In genomic region chr13:11563224-11564024, GRCm38 (mm10) we compare ENCODE assay signal across 9 mouse cellular contexts.
A peak's percentile ranks its signal among the peaks of the same experiment; 100 is the strongest.
DNase-seq lines count a peak whose midpoint lies in the region; ATAC-seq and TF ChIP-seq lines count a peak whose summit lies in the region.
"Had no signal": no experiment of that assay in that cellular context is flagged by ENCODE, and none has a peak within 500 bp of the region (broad histone marks: within the 10 kb centered on the region; RNA-seq: fewer than 3 reads in every experiment).

No protein-coding gene starts in this region.

- WGBS in forebrain, postnatal 0 days = 14% methylated on average over 1 of the region's 1 CpGs
- 9% methylated on average over 1 of the region's 1 CpGs for WGBS in intestine, embryonic 15.5 days
- WGBS in midbrain, embryonic 11.5 days = 36% methylated on average over 1 of the region's 1 CpGs
- 9% methylated on average over 1 of the region's 1 CpGs for WGBS in stomach, embryonic 14.5 days

- TF ChIP-seq CTCF in forebrain, postnatal 0 days (IDR thresholded peaks at IDR 0.05; ENCODE audit: low read depth) = peak; percentile 82

- no peak overlapping the region for H3K9ac ChIP-seq in forebrain, postnatal 0 days
- no peak overlapping the region for H3K9ac ChIP-seq in intestine, embryonic 15.5 days
- H3K9ac ChIP-seq in midbrain, embryonic 11.5 days (ENCODE audit: low read length) = no peak overlapping the region
- H3K9ac ChIP-seq in stomach, embryonic 14.5 days (replicated peaks; ENCODE audit: low read depth, low read length) = no peak overlapping the region

- H3K4me2 ChIP-seq in forebrain, postnatal 0 days (ENCODE audit: low read depth) = no peak overlapping the region
- H3K4me2 ChIP-seq in intestine, embryonic 15.5 days (replicated peaks) = no peak overlapping the region
- no peak overlapping the region for H3K4me2 ChIP-seq in midbrain, embryonic 11.5 days
- H3K4me2 ChIP-seq in stomach, embryonic 14.5 days (replicated peaks; ENCODE audit: low read depth, low read length) = no peak overlapping the region

- H3K36me3 ChIP-seq in forebrain, postnatal 0 days (ENCODE audit: insufficient read depth) = no peaks in the 10 kb centered on the region
- H3K36me3 ChIP-seq in intestine, embryonic 15.5 days = no peaks in the 10 kb centered on the region
- H3K36me3 ChIP-seq in midbrain, embryonic 11.5 days (ENCODE audit: control insufficient read depth, insufficient read depth, low read length) = no peaks in the 10 kb centered on the region
- H3K36me3 ChIP-seq in stomach, embryonic 14.5 days (ENCODE audit: control insufficient read depth, insufficient read depth, low read length) = no peaks in the 10 kb centered on the region

- ATAC-seq in forebrain, postnatal 0 days = peak; percentile 91
- ATAC-seq in intestine, embryonic 15.5 days = peak; percentile 81
- peak; percentile 86 for ATAC-seq in midbrain, embryonic 11.5 days (ENCODE audit: low FRiP score)
- ATAC-seq in stomach, embryonic 14.5 days (ENCODE audit: insufficient number of reproducible peaks, insufficient read depth, low FRiP score, low read depth) = peak; percentile 57; the same call in 1 of the 2 replicates

- DNase-seq in NIH3T3 (ENCODE audit: low read depth) = peak; percentile 55
- peak; percentile 16 for DNase-seq in cerebellum, adult 11 months
- DNase-seq in forebrain, postnatal 0 days = peak; percentile 89
- DNase-seq in left cerebral cortex, adult 9 months (ENCODE audit: low spot score in 2 of 2) = peak; percentile 15 to 77
- peak; percentile 88 for DNase-seq in midbrain, embryonic 11.5 days (ENCODE audit: low spot score, missing footprints)
- DNase-seq in T-cell, adult 2 months (ENCODE audit: low spot score) = no peak

- H3K9me3 ChIP-seq in forebrain, postnatal 0 days (ENCODE audit: low read length) = no peaks in the 10 kb centered on the region
- no peaks in the 10 kb centered on the region for H3K9me3 ChIP-seq in intestine, embryonic 15.5 days
- H3K9me3 ChIP-seq in midbrain, embryonic 11.5 days (ENCODE audit: control insufficient read depth, low read length) = no peaks in the 10 kb centered on the region
- H3K9me3 ChIP-seq in stomach, embryonic 14.5 days (ENCODE audit: control insufficient read depth, low read depth, low read length) = no peaks in the 10 kb centered on the region

- H3K27ac ChIP-seq in forebrain, postnatal 0 days (ENCODE audit: low read depth, low read length) = no peak overlapping the region
- no peak overlapping the region for H3K27ac ChIP-seq in intestine, embryonic 15.5 days
- H3K27ac ChIP-seq in midbrain, embryonic 11.5 days (ENCODE audit: low read depth, low read length) = no peak overlapping the region
- no peak overlapping the region for H3K27ac ChIP-seq in stomach, embryonic 14.5 days (ENCODE audit: low read length)

- H3K4me3 ChIP-seq in forebrain, postnatal 0 days (ENCODE audit: low read depth, low read length) = no peak overlapping the region
- H3K4me3 ChIP-seq in intestine, embryonic 15.5 days (replicated peaks) = no peak overlapping the region
- no peak overlapping the region for H3K4me3 ChIP-seq in midbrain, embryonic 11.5 days (ENCODE audit: low read depth, low read length)
- H3K4me3 ChIP-seq in stomach, embryonic 14.5 days (ENCODE audit: low read depth, low read length) = no peak overlapping the region
- H3K4me3 ChIP-seq: erythroblast, embryonic 14.5 days had no signal

- no peaks in the 10 kb centered on the region for H3K4me1 ChIP-seq in forebrain, postnatal 0 days (ENCODE audit: insufficient read depth)
- no peaks in the 10 kb centered on the region for H3K4me1 ChIP-seq in intestine, embryonic 15.5 days (replicated peaks)
- H3K4me1 ChIP-seq in midbrain, embryonic 11.5 days (ENCODE audit: control insufficient read depth, insufficient read depth, low read length) = no peaks in the 10 kb centered on the region
- H3K4me1 ChIP-seq in stomach, embryonic 14.5 days (ENCODE audit: control insufficient read depth, insufficient read depth, low read length) = no peaks in the 10 kb centered on the region

- H3K27me3 ChIP-seq in forebrain, postnatal 0 days (ENCODE audit: insufficient read depth, low read length) = no peaks in the 10 kb centered on the region
- H3K27me3 ChIP-seq in intestine, embryonic 15.5 days (replicated peaks) = no peaks in the 10 kb centered on the region
- H3K27me3 ChIP-seq in midbrain, embryonic 11.5 days (ENCODE audit: control insufficient read depth, insufficient read depth, low read length) = no peaks in the 10 kb centered on the region
- no peaks in the 10 kb centered on the region for H3K27me3 ChIP-seq in stomach, embryonic 14.5 days (ENCODE audit: control insufficient read depth, insufficient read depth, low read length)
